Mouse (Mus musculus): ENCODE data around the gene Zfp646. TPM values are rescaled to one million over a fixed set of nuclear protein-coding genes. Genes with fewer than 3 reads are reported as not detected.
A peak's percentile ranks its signal among the peaks of the same experiment; 100 is the strongest.

Zfp646 gene
- polyA plus RNA-seq, 1 experiment from 2014 or later, result 16.3 TPM

GRCm38 (mm10) chr7:127919290-127919689, 43.3 kb downstream of the Zfp646 start:
- no peak overlapping the region for H3K27ac ChIP-seq
- H3K36me3 ChIP-seq (ENCODE audit: inconsistent target), result peaks cover 9% of the 10 kb centered on the region
- H3K79me2 ChIP-seq (ENCODE audit: inconsistent target), result no peaks in the 10 kb centered on the region
- WGBS (ENCODE audit: missing documents), result 78% methylated on average over 7 of the region's 7 CpGs
- H3K4me3 ChIP-seq (ENCODE audit: inconsistent target), result no peak overlapping the region

GRCm38 (mm10) chr7:127921516-127921915, 45.5 kb downstream of the Zfp646 start:
- 70% methylated on average over 7 of the region's 8 CpGs for WGBS (ENCODE audit: missing documents)
- H3K27ac ChIP-seq, result no peak overlapping the region

GRCm38 (mm10) chr7:127922451-127923275, 46.6 kb downstream of the Zfp646 start:
- peaks cover 15% of the 10 kb centered on the region; the same call in 1 of the 2 replicates for H3K36me3 ChIP-seq (ENCODE audit: inconsistent target)
- 21% methylated on average over 6 of the region's 6 CpGs for WGBS (ENCODE audit: missing documents)

More at GRCm38 (mm10) chr7:127921516-127921915, 45.5 kb downstream of the Zfp646 start:
- H3K79me2 ChIP-seq (ENCODE audit: inconsistent target), result no peaks in the 10 kb centered on the region
- H3K4me3 ChIP-seq (ENCODE audit: inconsistent target), result no peak overlapping the region
- peaks cover 24% of the 10 kb centered on the region for H3K36me3 ChIP-seq (ENCODE audit: inconsistent target)

GRCm38 (mm10) chr7:127923714-127924113, 47.7 kb downstream of the Zfp646 start:
- WGBS (ENCODE audit: missing documents), result 95% methylated on average over 5 of the region's 5 CpGs
- Histone ChIP-seq H3K27ac (no peak overlapping the region), H3K79me2 (ENCODE audit: inconsistent target) (no peaks in the 10 kb centered on the region), H3K4me3 (ENCODE audit: inconsistent target) (no peak overlapping the region), H3K36me3 (ENCODE audit: inconsistent target) (peaks cover 15% of the 10 kb centered on the region; the same call in 1 of the 2 replicates)

More at GRCm38 (mm10) chr7:127922451-127923275, 46.6 kb downstream of the Zfp646 start:
- Histone ChIP-seq H3K4me3 (ENCODE audit: inconsistent target) (no peak overlapping the region), H3K27ac (peak overlapping the region; percentile 76), H3K79me2 (ENCODE audit: inconsistent target) (no peaks in the 10 kb centered on the region)

GRCm38 (mm10) chr7:127925252-127925651, 49.2 kb downstream of the Zfp646 start:
- Histone ChIP-seq H3K27ac (no peak overlapping the region), H3K4me3 (ENCODE audit: inconsistent target) (no peak overlapping the region)
- WGBS (ENCODE audit: missing documents), result 97% methylated on average over 5 of the region's 5 CpGs

GRCm38 (mm10) chr7:127926066-127926465, 50.0 kb downstream of the Zfp646 start:
- 96% methylated on average over 8 of the region's 8 CpGs for WGBS (ENCODE audit: missing documents)
- no peak overlapping the region for H3K4me3 ChIP-seq (ENCODE audit: inconsistent target)
- H3K36me3 ChIP-seq (ENCODE audit: inconsistent target), result peaks cover 15% of the 10 kb centered on the region; the same call in 1 of the 2 replicates
- H3K27ac ChIP-seq, result no peak overlapping the region
- no peaks in the 10 kb centered on the region for H3K79me2 ChIP-seq (ENCODE audit: inconsistent target)

More at GRCm38 (mm10) chr7:127925252-127925651, 49.2 kb downstream of the Zfp646 start:
- peaks cover 15% of the 10 kb centered on the region; the same call in 1 of the 2 replicates for H3K36me3 ChIP-seq (ENCODE audit: inconsistent target)
- H3K79me2 ChIP-seq (ENCODE audit: inconsistent target), result no peaks in the 10 kb centered on the region

- H3K36me3 ChIP-seq (ENCODE audit: inconsistent target), result peaks cover 15% of the 10 kb centered on the region; the same call in 1 of the 2 replicates
- WGBS (ENCODE audit: missing documents), result 99% methylated on average over 11 of the region's 11 CpGs
- no peak overlapping the region for H3K4me3 ChIP-seq (ENCODE audit: inconsistent target)
- H3K27ac ChIP-seq, result no peak overlapping the region
- no peaks in the 10 kb centered on the region for H3K79me2 ChIP-seq (ENCODE audit: inconsistent target)
Observed at GRCm38 (mm10) chr7:127926846-127927245, 50.8 kb downstream of the Zfp646 start.

- Histone ChIP-seq H3K4me3 (ENCODE audit: inconsistent target) (no peak overlapping the region), H3K27ac (no peak overlapping the region), H3K36me3 (ENCODE audit: inconsistent target) (peaks cover 15% of the 10 kb centered on the region; the same call in 1 of the 2 replicates), H3K79me2 (ENCODE audit: inconsistent target) (no peaks in the 10 kb centered on the region)
- WGBS (ENCODE audit: missing documents), result 100% methylated on average over 2 of the region's 11 CpGs
Observed at GRCm38 (mm10) chr7:127927726-127928125, 51.7 kb downstream of the Zfp646 start.

GRCm38 (mm10) chr7:127928596-127928995, 52.6 kb downstream of the Zfp646 start:
- 97% methylated on average over 5 of the region's 5 CpGs for WGBS (ENCODE audit: missing documents)
- no peak overlapping the region for H3K4me3 ChIP-seq (ENCODE audit: inconsistent target)
- H3K27ac ChIP-seq, result no peak overlapping the region
- peaks cover 15% of the 10 kb centered on the region; the same call in 1 of the 2 replicates for H3K36me3 ChIP-seq (ENCODE audit: inconsistent target)
- H3K79me2 ChIP-seq (ENCODE audit: inconsistent target), result no peaks in the 10 kb centered on the region

GRCm38 (mm10) chr7:127929923-127930322, 53.9 kb downstream of the Zfp646 start, which contains the start of gene Prss8:
Gene Prss8, minus strand, starts transcription at chr7:127930104.
- H3K4me3 ChIP-seq (ENCODE audit: inconsistent target), result no peak within 1 kb of the TSS

GRCm38 (mm10) chr7:127930636-127931035, 54.6 kb downstream of the Zfp646 start:
- no peaks in the 10 kb centered on the region for H3K79me2 ChIP-seq (ENCODE audit: inconsistent target)
- H3K36me3 ChIP-seq (ENCODE audit: inconsistent target), result peaks cover 4% of the 10 kb centered on the region; the same call in 1 of the 2 replicates
- no peak overlapping the region for H3K27ac ChIP-seq
- 93% methylated on average over 5 of the region's 5 CpGs for WGBS (ENCODE audit: missing documents)
- no peak overlapping the region for H3K4me3 ChIP-seq (ENCODE audit: inconsistent target)

More at GRCm38 (mm10) chr7:127929923-127930322, 53.9 kb downstream of the Zfp646 start, which contains the start of gene Prss8:
- H3K27ac ChIP-seq, result no peak within 1 kb of the TSS
- H3K36me3 ChIP-seq (ENCODE audit: inconsistent target), result peaks cover 9% of the 10 kb centered on the region; the same call in 1 of the 2 replicates
- no peaks in the 10 kb centered on the region for H3K79me2 ChIP-seq (ENCODE audit: inconsistent target)
- 80% methylated on average over 5 of the region's 6 CpGs for WGBS (ENCODE audit: missing documents)

- H3K4me3 ChIP-seq (ENCODE audit: inconsistent target), result no peak overlapping the region
- H3K79me2 ChIP-seq (ENCODE audit: inconsistent target), result no peaks in the 10 kb centered on the region
- H3K36me3 ChIP-seq (ENCODE audit: inconsistent target), result no peaks in the 10 kb centered on the region
- WGBS (ENCODE audit: missing documents), result 51% methylated on average over 12 of the region's 13 CpGs
- no peak overlapping the region for H3K27ac ChIP-seq
Observed at GRCm38 (mm10) chr7:127931351-127932135, 55.5 kb downstream of the Zfp646 start.

- H3K27ac ChIP-seq, result no peak overlapping the region
- 86% methylated on average over 13 of the region's 13 CpGs for WGBS (ENCODE audit: missing documents)
- H3K79me2 ChIP-seq (ENCODE audit: inconsistent target), result no peaks in the 10 kb centered on the region
- no peaks in the 10 kb centered on the region for H3K36me3 ChIP-seq (ENCODE audit: inconsistent target)
- H3K4me3 ChIP-seq (ENCODE audit: inconsistent target), result no peak overlapping the region
Observed at GRCm38 (mm10) chr7:127932273-127933031, 56.4 kb downstream of the Zfp646 start.

- Histone ChIP-seq H3K79me2 (ENCODE audit: inconsistent target) (no peaks in the 10 kb centered on the region), H3K4me3 (ENCODE audit: inconsistent target) (no peak overlapping the region), H3K36me3 (ENCODE audit: inconsistent target) (no peaks in the 10 kb centered on the region), H3K27ac (no peak overlapping the region)
- 92% methylated on average over 5 of the region's 5 CpGs for WGBS (ENCODE audit: missing documents)
Observed at GRCm38 (mm10) chr7:127934075-127934474, 58.1 kb downstream of the Zfp646 start.

Data from macrophage (primary cell).